Mouse (Mus musculus) liver, embryonic 14.5 days (tissue): ENCODE measurements at regions not wholly inside any gene's neighbourhood (a gene's known extent, or its start where the extent isn't known, plus 50 kb on each side); places are given as distances from the start of the nearest gene placed in this dataset.

Source experiments
- CTCF ChIP-seq: IDR thresholded peaks from 2 replicates; pipeline ENCODE4 v1.5.1; 2016; ENCODE audit warnings: antibody characterized with exemption, low read depth, control low read depth
- EP300 ChIP-seq: IDR thresholded peaks from 2 replicates; pipeline ENCODE4 v1.6.1; 2016; ENCODE audit warnings: antibody characterized with exemption, low read depth

GRCm38 (mm10) chr5:102147991-102148390, 78.3 kb upstream of the Wdfy3 start:
- TF ChIP-seq CTCF: no peak
- TF ChIP-seq EP300: no peak
